Mouse (Mus musculus): ENCODE results near the gene Spg21.

The Spg21 gene

DNA sequence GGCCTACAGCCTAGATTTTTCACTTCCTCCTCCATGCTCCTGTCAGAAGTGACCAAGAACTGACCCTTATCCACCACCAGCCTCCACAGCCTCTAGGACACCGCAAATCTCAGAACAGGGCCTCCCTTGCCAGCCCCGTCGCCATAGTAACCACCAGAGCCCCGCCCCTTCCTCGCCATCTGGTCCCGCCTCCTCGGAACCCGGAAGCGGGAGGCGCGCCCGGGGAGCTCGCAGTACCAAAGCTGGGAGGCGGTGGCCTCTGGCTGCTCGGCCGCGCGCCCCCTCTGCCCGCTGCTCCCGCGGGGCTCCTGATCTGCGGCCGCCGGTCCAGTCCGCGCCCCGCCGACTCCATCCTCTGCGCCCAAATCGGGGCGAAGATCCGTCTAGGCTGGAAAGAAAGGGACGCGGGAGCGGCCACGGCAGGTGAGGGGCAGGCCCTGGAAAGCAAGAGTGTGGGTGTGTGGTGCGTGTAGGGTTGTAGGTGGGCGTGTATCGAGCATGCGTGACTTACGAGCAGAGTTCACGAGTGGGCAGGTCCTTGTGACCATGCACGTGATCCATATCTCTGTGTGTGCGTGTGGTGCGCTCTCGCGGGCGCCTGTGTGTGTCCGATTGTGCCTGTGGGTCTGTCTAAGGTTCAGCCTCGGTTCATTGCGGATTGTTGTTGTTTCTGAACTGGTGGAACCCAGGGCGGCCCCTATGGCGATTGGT lies at the start of gene Spg21:
TSS of gene Spg21 (plus strand) at position 216 of the 711 bp plus-strand sequence.
- DNase-seq (ENCODE audit: low spot score in 2 of 2) = peak; percentile 92 to 99

DNA sequence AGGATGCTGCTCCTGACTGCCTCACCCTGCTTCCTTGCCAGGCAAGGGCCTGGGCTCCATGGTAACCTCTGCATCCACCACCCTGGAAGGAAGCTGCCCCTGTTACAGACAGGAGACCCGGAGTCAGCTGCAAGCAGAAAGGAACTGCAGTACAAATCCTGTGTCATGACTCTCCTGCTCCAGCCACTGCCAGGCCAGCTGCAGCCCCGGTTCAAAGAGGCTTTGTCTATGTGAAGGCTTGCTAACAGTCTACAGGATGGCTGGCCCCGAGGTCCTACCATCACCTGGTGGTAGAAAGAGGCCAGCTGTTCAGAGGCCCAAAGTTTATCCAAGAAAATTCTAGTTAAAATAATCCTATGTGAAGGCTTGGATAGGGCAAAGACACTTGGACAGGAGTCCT lies 49.4 kb upstream of the Spg21 start:
- no peak for DNase-seq (ENCODE audit: low spot score in 2 of 2)

DNA sequence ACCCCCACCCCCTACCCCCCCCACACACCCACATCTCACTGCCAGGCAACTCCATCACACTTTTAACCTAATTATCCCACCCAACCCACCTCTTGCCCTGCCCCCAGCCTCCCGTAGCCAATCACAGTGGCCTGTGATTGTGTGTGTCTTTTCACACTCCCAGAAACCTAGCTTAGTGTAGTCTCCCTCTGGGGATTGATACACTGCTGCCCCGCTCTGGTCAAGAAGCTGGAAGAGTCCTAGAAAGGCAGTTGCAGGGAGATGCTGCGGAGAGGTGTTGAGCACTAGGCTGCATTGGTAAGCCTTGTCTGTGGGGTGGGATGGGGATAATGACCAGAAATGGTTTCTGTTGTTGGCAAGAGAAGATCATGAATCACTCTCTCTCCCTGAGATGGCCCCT lies 43.0 kb upstream of the Spg21 start:
- no peak for DNase-seq (ENCODE audit: low spot score in 2 of 2)

DNA sequence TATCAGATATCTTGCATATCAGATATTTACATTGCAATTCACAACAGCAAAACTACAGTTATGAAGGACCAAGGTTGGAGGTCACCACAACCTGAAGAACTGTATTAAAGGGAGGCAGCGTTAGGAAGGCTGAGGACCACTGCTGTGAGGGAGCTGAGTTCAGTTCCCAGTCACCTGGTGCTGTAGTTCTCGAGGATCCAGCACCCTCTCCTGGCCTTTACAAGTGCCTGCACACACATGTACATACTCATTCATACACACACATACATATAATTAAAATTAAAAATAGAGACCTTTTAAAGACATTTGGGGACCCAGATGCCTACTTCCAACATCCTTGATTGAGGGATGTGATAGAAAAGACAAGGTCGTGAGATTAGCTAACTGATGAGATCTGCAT lies 41.1 kb upstream of the Spg21 start:
- no peak for DNase-seq (ENCODE audit: low spot score in 2 of 2)

DNA sequence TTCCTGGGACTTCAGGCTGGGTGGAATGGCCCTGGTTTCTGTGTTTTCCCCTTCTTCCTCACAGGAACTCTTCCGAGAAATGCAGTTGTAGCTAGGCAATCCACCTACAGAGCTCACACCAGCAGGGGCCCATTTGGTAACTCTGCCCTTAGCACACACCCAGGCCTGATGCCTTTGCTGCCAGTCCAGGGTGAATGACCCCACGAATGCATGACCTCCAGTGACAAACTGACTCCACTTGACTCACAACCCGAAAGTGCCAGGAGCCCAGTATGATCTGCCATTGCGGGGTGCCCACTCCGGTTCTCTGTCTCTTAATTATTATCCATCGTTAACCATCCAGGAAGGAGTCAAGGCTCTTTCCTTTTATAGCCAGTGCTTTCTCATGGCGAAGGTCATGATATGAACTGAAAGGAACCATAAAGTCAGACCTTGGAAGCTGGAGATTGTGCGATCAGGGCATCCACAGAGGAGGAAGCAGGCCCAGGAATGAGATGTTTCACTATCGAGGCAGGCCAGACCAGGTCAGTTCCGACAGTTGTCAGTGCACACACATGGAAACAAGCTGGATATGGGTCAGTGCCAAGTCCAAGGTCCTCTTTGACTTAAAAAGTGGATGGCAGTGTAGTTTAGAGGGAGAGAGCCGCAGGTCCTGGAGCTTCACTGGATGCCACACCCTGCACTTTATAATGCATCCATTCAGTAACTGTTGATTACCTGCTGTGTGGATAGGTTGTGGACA lies 37.8 kb upstream of the Spg21 start, which contains the start of gene Slc51b:
TSS of gene Slc51b (minus strand) at position 196 of the 742 bp plus-strand sequence.
- DNase-seq (ENCODE audit: low spot score in 2 of 2) = no peak

DNA sequence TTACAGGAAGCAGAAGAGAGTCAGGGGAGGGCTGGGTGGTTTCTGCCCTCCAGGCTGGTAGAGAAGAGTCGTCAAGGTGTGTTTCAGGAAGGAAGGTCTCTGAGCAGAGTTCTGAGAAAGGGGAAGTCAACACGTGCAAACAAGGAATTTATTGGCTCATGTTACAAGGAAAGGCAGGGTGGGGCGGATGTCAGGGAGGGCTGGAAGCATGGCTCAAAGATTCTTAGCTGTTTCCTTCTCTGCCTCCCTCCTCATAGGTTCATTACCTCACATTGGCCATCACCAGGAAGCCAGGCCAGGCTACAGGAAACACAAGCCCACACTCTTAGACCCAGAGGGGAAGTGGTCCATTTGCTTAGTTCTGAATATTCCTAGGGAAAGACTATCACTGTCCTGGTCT lies 36.4 kb upstream of the Spg21 start:
- no peak for DNase-seq (ENCODE audit: low spot score in 2 of 2)

DNA sequence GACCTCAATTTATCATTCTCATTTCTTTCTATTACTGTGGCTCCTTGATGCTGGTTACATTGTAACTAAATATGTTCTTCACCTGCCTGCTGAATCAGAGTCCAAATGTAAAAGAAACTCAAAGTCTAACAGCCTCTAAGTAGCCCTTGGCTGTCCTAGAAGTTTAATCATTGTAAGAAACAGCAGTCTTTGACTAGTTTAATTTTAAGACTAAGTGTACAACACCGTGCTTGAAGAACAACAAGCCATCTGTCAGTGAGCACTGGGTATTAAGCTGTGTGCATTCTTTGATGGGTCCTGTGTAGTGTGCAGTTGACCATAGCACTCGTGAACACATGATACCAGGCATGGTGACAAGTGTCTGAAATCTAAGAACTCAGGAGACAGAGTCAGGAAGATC lies 33.2 kb upstream of the Spg21 start:
- DNase-seq (ENCODE audit: low spot score in 2 of 2) = no peak

DNA sequence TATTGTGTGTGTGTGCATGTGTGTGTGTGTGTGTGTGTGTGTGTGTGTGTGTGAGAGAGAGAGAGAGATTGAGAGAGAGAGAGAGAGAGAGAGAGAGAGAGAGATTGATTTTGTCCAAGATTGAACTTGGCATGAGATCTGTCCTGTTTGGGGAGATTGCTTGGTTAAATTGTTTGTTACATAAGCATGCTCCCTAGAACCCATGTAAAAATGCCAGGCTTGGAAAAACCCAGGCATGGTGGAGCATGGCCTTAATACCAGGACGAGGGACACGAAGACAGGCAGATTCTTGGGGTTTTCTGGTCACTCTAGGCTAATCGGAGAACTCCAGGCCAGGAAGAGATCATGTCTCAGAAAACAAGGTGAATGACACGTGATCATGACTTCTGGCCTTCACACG lies 32.7 kb upstream of the Spg21 start:
- no peak for DNase-seq (ENCODE audit: low spot score in 2 of 2)

DNA sequence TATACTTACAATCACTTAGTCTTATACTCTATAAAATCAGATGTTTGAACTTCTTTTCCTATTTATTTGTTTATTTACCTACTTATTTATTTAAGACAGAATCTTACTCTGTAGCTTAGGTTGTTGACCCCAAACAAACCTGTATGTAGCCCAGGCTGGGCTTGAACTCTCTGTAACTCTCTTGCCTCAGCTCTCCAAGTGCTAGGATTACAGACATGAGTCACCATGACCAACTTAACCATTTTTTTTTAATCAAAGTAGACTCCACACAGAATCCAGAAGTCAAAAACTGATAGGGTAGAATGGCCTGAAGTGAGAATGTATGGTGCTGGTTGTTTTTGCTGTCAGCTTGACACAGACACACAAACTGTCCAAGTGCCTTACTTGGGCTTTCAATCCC lies 30.3 kb upstream of the Spg21 start:
- no peak for DNase-seq (ENCODE audit: low spot score in 2 of 2)

DNA sequence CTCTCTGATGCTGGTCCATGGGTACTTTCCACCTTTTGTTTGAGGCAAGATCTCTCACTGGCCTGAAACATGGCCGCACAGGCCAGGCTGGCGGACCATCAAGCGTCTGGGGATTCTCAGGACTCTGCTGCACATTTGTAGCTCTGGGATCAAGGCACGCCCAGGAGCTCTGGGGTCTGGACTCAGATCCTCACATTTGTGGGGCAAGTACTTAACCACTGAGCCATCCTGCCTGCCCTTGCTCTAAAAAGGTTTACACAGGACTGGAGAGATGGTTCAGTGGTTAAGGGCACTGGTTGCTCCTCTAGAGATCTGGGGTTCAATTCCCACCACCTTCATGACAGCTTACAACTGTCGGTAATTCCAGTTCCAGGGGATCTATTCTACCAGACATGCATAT lies 29.8 kb upstream of the Spg21 start:
- DNase-seq (ENCODE audit: low spot score in 2 of 2) = no peak

DNA sequence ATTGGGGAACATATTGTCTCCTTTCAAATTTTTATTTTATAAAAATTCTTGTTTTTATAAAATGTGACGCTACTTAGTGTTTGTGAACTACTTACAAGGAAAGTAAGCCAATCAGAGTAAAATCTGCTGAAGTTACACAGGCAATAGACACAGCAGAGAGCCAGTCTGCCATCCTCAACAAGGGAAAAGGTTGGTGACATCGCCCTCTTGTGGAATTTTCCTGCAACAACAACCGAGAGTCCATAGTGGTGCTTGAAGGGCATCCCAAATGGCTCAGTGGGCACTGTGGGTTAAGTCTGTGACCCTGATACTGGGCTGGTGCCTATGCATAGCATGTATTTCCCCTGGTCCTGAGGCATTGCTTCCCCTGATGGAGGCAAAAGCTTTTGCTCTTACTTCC lies 28.5 kb upstream of the Spg21 start:
- peak; percentile 68 to 69 for DNase-seq (ENCODE audit: low spot score in 2 of 2)

DNA sequence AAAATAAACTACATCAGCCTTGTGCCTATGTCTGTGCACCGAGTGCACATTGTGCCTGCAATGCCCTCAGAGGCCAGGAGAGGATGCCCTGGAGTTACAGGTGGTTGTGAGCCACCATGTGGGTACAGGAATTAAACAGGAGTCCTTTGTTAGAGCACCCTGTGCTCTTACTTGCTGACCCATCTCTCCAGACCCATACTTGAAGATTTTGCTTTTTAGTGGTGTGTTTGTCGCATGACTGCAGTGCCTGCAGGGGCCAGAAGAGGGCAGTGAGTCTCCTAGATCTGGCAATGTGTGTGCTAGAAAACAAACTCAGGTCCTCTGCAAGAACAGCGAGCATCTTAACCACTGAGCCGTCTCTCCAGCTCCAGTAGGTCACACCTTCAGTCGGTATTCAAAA lies 26.6 kb upstream of the Spg21 start:
- DNase-seq (ENCODE audit: low spot score in 2 of 2) = peak in 1 of 2 experiments; percentile 48

DNA sequence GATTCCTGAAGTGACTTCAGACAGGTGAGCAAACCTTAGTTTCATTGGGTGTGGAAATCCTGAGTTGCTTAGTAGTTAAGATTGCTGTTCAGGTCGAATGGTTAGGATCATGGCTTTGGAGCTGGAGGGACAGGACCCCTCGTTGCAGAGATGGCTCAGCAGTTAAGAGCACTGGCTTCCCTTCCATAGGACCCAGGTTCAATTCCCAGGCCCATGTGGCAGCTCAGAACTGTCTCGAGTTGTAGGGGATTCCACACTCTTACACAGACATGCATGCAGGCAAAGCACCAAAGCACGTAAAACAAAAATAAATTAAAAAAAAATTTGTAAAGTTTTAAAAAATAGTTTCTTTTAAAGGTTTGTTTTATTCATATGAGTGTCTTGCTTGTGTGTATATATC lies 25.5 kb upstream of the Spg21 start:
- no peak for DNase-seq (ENCODE audit: low spot score in 2 of 2)

DNA sequence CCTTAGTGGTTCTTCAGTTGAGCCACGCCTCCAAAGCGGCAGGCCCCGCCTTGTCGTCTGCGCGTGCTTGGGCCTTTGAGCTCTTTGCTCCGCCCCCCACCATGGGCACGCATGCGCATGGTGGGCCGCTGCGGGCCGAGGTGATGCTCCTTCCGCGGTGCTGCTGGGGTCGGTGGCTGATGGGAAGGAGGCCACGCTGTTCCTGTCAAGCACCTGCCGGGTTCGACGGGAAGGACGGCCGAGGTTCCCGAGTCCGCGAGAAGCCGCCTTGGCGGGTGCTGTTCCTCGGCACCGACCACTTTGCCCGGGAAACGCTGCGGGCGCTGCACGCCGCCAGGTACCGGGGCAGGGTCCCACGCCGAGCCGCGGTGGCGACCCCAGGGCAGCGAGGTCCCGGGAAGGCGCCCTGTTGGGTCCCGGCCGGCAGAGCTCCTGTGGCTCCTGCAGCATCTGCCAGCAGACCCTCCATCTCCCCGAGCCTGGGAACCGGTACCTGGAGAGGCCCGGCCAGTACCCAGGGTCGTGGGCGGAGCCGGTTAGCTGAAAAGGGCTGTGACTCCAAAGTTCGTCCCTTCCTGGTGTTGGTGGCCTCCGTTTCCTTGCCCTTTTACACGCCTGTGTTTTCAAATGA lies 25.0 kb upstream of the Spg21 start, which contains the start of gene Mtfmt:
TSS of gene Mtfmt (plus strand) at position 112 of the 631 bp plus-strand sequence.
- peak; percentile 88 to 95 for DNase-seq (ENCODE audit: low spot score in 2 of 2)

DNA sequence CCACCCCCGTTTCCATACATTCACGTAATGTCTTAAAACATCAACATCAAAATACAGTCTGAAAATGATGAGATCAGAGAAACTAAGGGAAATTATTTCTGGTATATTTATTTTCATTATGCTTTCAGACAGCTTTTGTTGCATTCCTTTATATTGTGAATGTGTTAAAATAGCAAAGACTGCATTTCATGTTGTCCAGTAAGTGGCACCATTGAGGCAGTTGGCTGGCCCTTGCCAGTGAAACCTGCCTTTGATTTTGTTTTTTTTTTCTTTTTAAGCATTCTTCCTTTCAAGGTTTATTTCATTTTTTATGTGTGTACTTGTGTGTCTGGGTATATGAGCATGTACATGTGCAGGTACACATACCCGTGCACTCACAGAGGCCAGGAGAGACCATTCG lies 16.1 kb upstream of the Spg21 start:
- no peak for DNase-seq (ENCODE audit: low spot score in 2 of 2)

DNA sequence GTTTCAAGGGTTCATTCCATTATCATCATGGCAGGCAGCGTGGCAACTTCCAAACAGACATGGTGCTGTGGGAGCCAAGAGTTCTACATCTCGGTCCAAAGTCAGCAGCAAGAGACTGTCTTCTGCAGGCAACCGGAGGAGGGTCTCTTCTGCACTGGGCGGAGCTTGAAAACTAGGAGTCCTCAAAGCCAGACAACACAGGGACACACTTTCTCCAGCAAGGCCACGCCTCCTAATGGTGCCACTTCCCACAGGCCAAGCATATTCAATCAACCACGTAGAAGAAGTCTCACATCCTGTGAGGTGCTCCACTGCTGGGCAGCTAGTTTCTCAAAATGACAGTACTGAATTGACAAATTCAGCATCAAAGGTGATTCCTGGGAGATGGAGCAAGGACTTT lies 12.8 kb upstream of the Spg21 start:
- DNase-seq (ENCODE audit: low spot score in 2 of 2) = no peak

DNA sequence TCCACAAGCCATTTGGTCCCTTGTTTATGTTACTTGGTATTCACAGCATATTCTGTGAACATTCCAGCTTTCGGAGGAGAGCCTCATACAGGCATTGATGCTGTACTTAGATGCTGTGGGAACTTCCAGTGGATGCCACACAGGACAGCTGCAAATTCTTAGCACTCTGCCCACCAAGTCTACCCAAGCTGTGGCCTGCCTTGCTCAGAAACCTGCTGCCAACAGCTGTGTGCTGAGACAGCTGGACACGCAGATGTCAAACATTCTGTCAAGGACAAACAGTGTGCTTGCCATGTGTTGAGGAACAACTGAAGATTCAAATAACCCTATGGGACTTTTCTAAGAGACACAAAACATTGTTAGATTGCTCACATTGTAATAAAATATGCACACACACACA lies 1.8 kb upstream of the Spg21 start:
- no peak for DNase-seq (ENCODE audit: low spot score in 2 of 2)

DNA sequence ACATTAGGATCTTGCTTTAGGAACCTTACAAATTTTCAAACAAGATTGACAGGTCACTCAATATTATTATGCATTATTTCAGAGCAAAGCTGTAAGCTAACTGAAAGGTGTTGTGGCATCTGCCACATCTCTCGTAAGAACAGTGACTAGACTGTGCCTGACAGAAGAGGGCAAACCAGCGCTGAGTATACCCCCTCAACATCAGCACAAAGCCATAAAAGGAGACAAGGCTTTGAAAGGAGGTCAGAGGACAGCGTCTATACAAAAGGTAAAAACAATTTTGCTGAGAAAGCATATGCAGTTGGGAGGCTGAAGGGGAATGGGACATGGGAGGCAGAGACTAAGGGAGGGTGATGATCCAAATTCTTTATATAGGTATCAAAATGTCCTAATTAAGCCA lies 549 bp upstream of the Spg21 start:
- no peak for DNase-seq (ENCODE audit: low spot score in 2 of 2)

DNA sequence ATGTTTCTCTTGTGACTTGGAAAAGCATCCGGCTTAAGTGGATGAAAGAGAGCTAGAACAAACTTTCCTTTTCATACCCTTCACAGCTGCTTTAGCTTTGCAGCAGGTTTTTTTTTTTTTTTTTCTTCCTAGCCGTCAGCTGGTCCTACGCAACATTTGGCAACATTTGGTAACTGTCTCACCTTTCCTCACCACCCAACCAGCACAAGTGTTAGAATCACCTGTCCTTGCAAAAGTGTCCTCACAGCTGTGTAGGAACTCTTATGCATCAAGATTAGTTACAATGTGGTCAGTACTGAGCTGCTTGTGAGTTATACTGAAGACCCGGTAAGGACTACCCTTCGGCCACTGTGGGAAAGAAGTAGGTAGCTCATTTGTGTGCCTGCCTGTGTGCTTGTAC lies 1.8 kb downstream of the Spg21 start:
- no peak for DNase-seq (ENCODE audit: low spot score in 2 of 2)

DNA sequence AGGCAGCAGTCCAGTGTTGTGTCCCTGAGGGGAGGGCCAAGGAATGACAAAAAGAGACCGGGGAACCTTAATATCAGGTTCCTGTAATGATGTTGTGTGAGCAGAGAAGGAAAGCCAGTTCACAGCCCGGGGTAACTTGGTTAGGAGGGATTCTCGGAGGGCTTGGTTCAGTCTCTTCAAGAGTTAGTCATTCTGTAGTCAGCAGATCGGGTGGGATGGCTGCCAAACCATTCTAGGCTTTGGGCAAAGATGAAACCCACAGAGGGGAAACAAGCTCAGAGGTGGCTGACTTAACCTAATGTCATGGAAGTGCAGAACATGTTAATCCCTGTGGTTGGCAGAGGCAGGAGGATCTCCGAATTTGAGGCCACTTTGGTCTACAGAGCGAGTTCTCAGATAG lies 3.4 kb downstream of the Spg21 start:
- DNase-seq (ENCODE audit: low spot score in 2 of 2) = no peak

DNA sequence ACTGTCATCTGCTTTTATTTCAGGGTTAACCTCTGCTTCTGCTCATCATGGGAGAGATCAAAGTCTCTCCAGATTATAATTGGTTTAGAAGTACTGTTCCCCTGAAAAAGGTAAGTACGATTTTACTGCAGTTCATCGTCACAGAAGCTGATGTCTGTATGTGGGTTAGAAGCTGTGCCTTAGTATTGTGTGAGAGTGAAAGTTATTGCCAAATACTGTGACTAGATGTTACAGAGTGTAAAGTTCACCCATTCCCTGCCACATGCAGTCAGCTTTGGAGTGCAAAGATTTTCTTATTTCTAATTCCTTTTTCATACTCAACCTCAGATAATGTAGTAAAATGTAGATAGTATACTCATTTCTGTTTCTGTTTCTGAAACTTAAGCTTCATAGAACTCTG lies 4.5 kb downstream of the Spg21 start:
- DNase-seq (ENCODE audit: low spot score in 2 of 2) = no peak

DNA sequence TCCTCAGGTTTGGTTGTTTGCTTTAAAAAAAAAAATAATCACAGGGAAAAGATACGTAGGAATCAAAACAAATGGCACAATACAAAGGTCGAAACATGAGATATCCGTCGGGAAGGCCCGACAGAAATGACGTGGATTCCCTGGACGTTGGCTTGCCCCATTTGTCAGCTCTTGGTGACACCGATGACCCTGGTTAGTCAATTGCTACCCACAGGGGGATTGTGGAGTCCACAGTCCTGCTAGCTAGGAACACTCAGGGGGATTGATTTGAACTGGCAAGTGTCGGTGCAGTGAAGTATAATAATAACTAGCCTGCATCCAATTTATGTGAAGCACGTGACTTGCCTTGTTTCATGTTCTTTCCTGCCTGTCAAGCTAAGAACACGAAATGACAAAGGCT lies 6.9 kb downstream of the Spg21 start:
- DNase-seq (ENCODE audit: low spot score in 2 of 2) = no peak

DNA sequence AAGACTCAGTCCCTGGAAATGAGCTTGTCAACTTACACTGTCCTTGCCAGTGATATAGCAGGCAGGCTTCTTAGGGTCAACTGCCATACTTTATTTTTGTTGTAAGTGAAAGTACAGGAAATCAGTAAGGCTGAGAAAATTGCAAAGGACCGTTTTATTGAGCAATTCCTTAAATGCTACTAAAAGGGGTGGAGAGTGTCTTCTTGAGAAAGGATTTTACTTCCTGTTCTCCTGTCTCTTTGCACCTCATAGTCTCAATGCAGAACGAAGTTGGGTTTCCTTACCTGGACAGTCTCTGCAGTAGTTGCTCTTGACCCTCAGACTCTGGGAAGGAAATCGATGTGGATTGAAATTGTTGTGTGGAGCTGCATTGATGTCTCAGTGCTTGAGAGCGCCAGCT lies 12.0 kb downstream of the Spg21 start:
- no peak for DNase-seq (ENCODE audit: low spot score in 2 of 2)
